Comparison of ENCODE assay signal across 18 mouse cellular contexts in the genomic region with DNA sequence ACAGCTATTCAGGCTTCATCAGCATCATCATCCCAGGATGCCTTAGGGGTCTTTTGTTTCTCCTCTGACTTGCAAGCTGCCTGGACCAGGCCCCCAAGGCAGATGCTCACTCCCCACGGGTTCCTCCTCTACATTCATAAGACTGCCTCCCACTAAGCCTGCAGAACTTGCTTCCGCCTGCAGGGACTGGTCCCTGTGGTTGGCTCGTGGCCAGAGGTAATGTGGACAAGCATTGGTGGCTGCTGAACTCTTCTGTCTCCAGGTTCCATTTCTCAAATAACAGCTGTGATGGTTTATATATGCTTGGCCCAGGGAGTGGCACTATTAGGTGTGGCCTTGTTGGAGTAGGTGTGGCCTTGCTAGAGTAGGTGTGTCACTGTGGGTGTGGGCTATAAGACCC. TPM values are rescaled to one million over a fixed set of nuclear protein-coding genes. Genes with fewer than 3 reads are reported as not detected.
DNase-seq lines count a peak whose midpoint lies in the region; TF ChIP-seq lines count a peak whose summit lies in the region.
"Had no signal": no experiment of that assay in that cellular context is flagged by ENCODE, and none has a peak within 500 bp of the region (broad histone marks: within the 10 kb centered on the region; RNA-seq: fewer than 3 reads in every experiment).

No protein-coding gene starts in this region.

- DNase-seq in heart, postnatal 4 days = peak; percentile 43
- no peak for DNase-seq in heart, postnatal 36 days
- no peak for DNase-seq in layer of hippocampus, adult 2 months (ENCODE audit: low spot score in 2 of 2)
- no peak for DNase-seq in layer of hippocampus, postnatal 36 days
- DNase-seq in retina, postnatal 1 day = peak; percentile 21
- no peak for DNase-seq in retina, embryonic 14.5 days (ENCODE audit: low spot score)
- DNase-seq in midbrain, embryonic 10.5 days (ENCODE audit: low spot score) = no peak
- DNase-seq: cerebellum, adult 9-10 months; gastrocnemius, postnatal 14 days; heart, adult 2 months; kidney, adult 11 months; right cerebral cortex, postnatal 25 days; thymus, postnatal 4 days had no signal

- H3K9me3 ChIP-seq in midbrain, embryonic 10.5 days (replicated peaks) = no peaks in the 10 kb centered on the region
- H3K9me3 ChIP-seq: embryonic facial prominence, embryonic 15.5 days; forebrain, embryonic 10.5 days; limb, embryonic 13.5 days; neural tube, embryonic 12.5 days had no signal

- peak; percentile 20; the same call in 1 of the 2 replicates for TF ChIP-seq CTCF in layer of hippocampus, adult 2 months (conservative IDR thresholded peaks at IDR 0.05)

- peaks cover 74% of the 10 kb centered on the region for H3K36me3 ChIP-seq in midbrain, embryonic 10.5 days
- H3K36me3 ChIP-seq: embryonic facial prominence, embryonic 15.5 days had no signal

- no peaks in the 10 kb centered on the region for H3K4me1 ChIP-seq in midbrain, embryonic 10.5 days
- H3K4me1 ChIP-seq: embryonic facial prominence, embryonic 15.5 days; forebrain, embryonic 10.5 days had no signal

- no peaks in the 10 kb centered on the region for H3K27me3 ChIP-seq in midbrain, embryonic 10.5 days (ENCODE audit: low read depth, poor library complexity, severe bottlenecking)
- H3K27me3 ChIP-seq: embryonic facial prominence, embryonic 15.5 days; limb, embryonic 13.5 days; neural tube, embryonic 12.5 days; Patski had no signal

- WGBS in midbrain, embryonic 10.5 days = 78% methylated on average over 3 of the region's 3 CpGs

- no peak overlapping the region for H3K4me3 ChIP-seq in layer of hippocampus, adult 2 months
- H3K4me3 ChIP-seq in midbrain, embryonic 10.5 days = no peak overlapping the region
- H3K4me3 ChIP-seq: embryonic facial prominence, embryonic 15.5 days; forebrain, embryonic 10.5 days; heart, adult 2 months; limb, embryonic 13.5 days; neural tube, embryonic 12.5 days had no signal

- H3K27ac ChIP-seq in layer of hippocampus, adult 2 months = no peak overlapping the region
- H3K27ac ChIP-seq in midbrain, embryonic 10.5 days (replicated peaks) = no peak overlapping the region
- H3K27ac ChIP-seq: embryonic facial prominence, embryonic 15.5 days; forebrain, embryonic 10.5 days; heart, adult 2 months; limb, embryonic 13.5 days; neural tube, embryonic 12.5 days had no signal

- intact Hi-C loops in heart, postnatal 36 days (cut with DNase I) = no loop called here

RNA-seq across cellular contexts. Expression of gene Slc19a1, which starts 29.4 kb away (rescaled TPM):
- 10 to 100 TPM in 1 of 2 experiments, 1 to 10 TPM in 1; 5.5 to 11.8 TPM for total RNA-seq in heart, postnatal 4 days (2021)
- 1 to 10 TPM; 4.1 to 8.8 TPM for total RNA-seq in heart, postnatal 36 days (2021)
- total RNA-seq in layer of hippocampus, adult 2 months (2021) = 10 to 100 TPM; 21.1 to 21.6 TPM
- total RNA-seq in layer of hippocampus, postnatal 36 days (2021) = 10 to 100 TPM; 20.7 to 23.3 TPM
- polyA plus RNA-seq in midbrain, embryonic 10.5 days (2016; fragmentation: Nextera tagmentation; extraction: Ambion mirVana) = 37.2 and 37.9 TPM in 2 replicates

Comparison
In these comparisons a context has a peak if more than half of its experiments do, and no peak if none do; other contexts are left out.
1. DNase-seq: peak in heart, postnatal 4 days (single experiment) and retina, postnatal 1 day (single experiment); none in heart, postnatal 36 days (0 of 2), layer of hippocampus, adult 2 months (0 of 2), layer of hippocampus, postnatal 36 days (0 of 2), retina, embryonic 14.5 days (single experiment) and midbrain, embryonic 10.5 days (single experiment).